Mouse (Mus musculus): ENCODE data around the gene Wfdc8. TPM values are rescaled to one million over a fixed set of nuclear protein-coding genes. Genes with fewer than 3 reads are reported as not detected.
"Not testable (repeated sequence)": the region's sequence is repeated elsewhere in the genome, so short reads cannot be mapped to it uniquely, and the experiment has no call there.

Wfdc8 gene
- polyA plus RNA-seq, 1 experiment, result not detected

DNA sequence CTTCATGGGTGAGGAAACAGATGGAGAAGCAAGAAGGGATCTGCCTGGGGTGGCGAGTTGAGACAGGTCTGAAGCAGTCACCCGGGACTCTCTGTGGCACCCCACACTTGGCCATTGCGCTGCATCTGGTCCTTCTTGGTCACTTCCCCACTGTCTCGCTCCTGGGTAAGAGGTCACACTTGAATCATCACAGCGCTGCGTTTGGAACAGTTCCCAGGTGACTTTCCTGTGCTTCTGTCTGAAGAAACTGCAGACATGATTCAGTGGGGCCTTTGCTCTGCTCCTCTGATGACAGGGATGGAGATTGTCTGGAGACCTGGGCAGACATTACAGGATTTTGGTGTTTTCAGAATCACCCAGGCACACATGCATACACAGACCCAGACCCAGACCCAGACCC, 4.6 kb downstream of the Wfdc8 start:
- no peaks in the 10 kb centered on the region for H3K4me1 ChIP-seq (ENCODE audit: control insufficient read depth, insufficient read depth, low read length)
- H3K27ac ChIP-seq (ENCODE audit: insufficient read depth, low read length), result no peak overlapping the region
- H3K4me3 ChIP-seq (ENCODE audit: insufficient read depth, low read length), result no peak overlapping the region
- no peak for TF ChIP-seq POLR2A (IDR thresholded peaks at IDR 0.05; ENCODE audit: extremely low read depth, insufficient read depth, low read length)
- TF ChIP-seq CTCF (IDR thresholded peaks at IDR 0.05; ENCODE audit: extremely low read depth, insufficient read depth, low read length), result no peak

GRCm38 (mm10) chr2:164604411-164604810, 9.0 kb downstream of the Wfdc8 start:
- Histone ChIP-seq H3K4me3 (ENCODE audit: insufficient read depth, low read length) (no peak overlapping the region), H3K4me1 (ENCODE audit: control insufficient read depth, insufficient read depth, low read length) (no peaks in the 10 kb centered on the region), H3K27ac (ENCODE audit: insufficient read depth, low read length) (no peak overlapping the region)
- TF ChIP-seq POLR2A (IDR thresholded peaks at IDR 0.05; ENCODE audit: extremely low read depth, insufficient read depth, low read length) (no peak), CTCF (IDR thresholded peaks at IDR 0.05; ENCODE audit: extremely low read depth, insufficient read depth, low read length) (no peak)

DNA sequence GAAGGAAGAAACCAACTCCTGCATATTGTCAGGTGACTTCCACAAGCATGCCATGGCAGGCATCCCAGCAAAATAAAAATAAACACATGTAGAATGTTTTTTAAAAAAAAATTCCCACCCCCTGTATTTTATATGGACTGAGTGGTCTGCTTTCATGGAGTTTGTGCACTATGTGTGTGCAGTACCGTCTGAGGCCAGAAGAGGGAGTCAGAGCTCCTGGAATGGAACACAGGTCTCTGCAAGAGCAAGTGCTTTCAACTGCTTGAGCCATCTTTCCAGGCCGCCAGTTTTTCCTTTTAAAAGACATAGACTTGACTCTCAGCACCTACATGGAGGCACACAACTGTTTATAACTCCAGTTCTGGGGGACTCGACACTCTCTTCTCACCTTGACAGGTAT, 9.9 kb downstream of the Wfdc8 start:
- TF ChIP-seq CTCF (IDR thresholded peaks at IDR 0.05; ENCODE audit: extremely low read depth, insufficient read depth, low read length) (no peak), POLR2A (IDR thresholded peaks at IDR 0.05; ENCODE audit: extremely low read depth, insufficient read depth, low read length) (no peak)
- no peak overlapping the region for H3K4me3 ChIP-seq (ENCODE audit: insufficient read depth, low read length)
- no peaks in the 10 kb centered on the region for H3K4me1 ChIP-seq (ENCODE audit: control insufficient read depth, insufficient read depth, low read length)
- no peak overlapping the region for H3K27ac ChIP-seq (ENCODE audit: insufficient read depth, low read length)

DNA sequence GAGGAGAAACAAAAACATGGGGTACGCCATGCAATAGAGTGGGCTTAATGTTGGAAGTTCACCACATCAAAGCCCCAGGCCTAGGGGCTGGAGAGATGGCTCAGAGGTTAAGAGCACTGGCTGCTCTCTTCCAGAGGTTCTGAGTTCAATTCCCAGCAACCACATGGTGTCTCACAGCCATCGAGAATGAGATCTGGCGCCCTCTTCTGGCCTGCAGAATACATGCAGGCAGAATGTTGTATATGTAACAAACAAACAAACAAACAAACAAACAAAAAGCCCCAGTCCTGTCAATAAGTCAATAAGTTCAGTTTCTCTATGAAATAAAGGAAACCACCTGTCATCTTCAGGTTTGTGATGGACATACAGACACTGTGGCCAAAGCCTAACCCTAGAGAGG, 13.2 kb downstream of the Wfdc8 start:
- no peak overlapping the region for H3K27ac ChIP-seq (ENCODE audit: insufficient read depth, low read length)
- no peak overlapping the region for H3K4me3 ChIP-seq (ENCODE audit: insufficient read depth, low read length)
- no peaks in the 10 kb centered on the region for H3K4me1 ChIP-seq (ENCODE audit: control insufficient read depth, insufficient read depth, low read length)
- no peak for TF ChIP-seq POLR2A (IDR thresholded peaks at IDR 0.05; ENCODE audit: extremely low read depth, insufficient read depth, low read length)
- no peak for TF ChIP-seq CTCF (IDR thresholded peaks at IDR 0.05; ENCODE audit: extremely low read depth, insufficient read depth, low read length)

DNA sequence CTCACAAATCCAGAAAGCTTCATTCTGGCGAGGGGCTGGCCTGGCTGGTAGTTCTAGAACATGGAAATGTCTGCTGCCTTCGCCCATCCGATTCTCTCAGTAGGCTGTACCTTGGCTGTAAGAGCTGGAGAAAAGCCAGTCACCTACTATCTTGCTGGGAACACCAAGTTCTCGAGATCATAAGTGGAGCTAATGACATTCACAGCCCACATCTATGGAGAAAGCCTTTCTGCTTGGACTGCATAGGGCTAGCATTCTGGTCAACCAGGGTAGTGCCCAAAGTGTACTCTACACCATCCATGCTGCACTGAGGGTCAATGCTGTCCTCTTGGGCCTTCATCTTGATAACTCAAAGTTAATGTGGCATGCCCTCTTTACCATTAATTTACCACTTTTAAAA, 19.9 kb downstream of the Wfdc8 start, which contains the start of gene Eppin:
Eppin (minus strand) TSS at position 101 of the 400 bp plus-strand sequence.
- no peak within 1 kb of the TSS for H3K27ac ChIP-seq (ENCODE audit: insufficient read depth, low read length)
- no peak within 1 kb of the TSS for H3K4me3 ChIP-seq (ENCODE audit: insufficient read depth, low read length)
- TF ChIP-seq POLR2A (IDR thresholded peaks at IDR 0.05; ENCODE audit: extremely low read depth, insufficient read depth, low read length) (no peak), CTCF (IDR thresholded peaks at IDR 0.05; ENCODE audit: extremely low read depth, insufficient read depth, low read length) (no peak)
- no peaks in the 10 kb centered on the region for H3K4me1 ChIP-seq (ENCODE audit: control insufficient read depth, insufficient read depth, low read length)

GRCm38 (mm10) chr2:164592014-164592413, 21.4 kb downstream of the Wfdc8 start:
- Histone ChIP-seq H3K27ac (ENCODE audit: insufficient read depth, low read length) (no peak overlapping the region), H3K4me3 (ENCODE audit: insufficient read depth, low read length) (no peak overlapping the region), H3K4me1 (ENCODE audit: control insufficient read depth, insufficient read depth, low read length) (no peaks in the 10 kb centered on the region)
- TF ChIP-seq POLR2A (IDR thresholded peaks at IDR 0.05; ENCODE audit: extremely low read depth, insufficient read depth, low read length), result no peak
- peak; percentile 95 for TF ChIP-seq CTCF (IDR thresholded peaks at IDR 0.05; ENCODE audit: extremely low read depth, insufficient read depth, low read length)

- H3K4me1 ChIP-seq (ENCODE audit: control insufficient read depth, insufficient read depth, low read length); H3K4me3 ChIP-seq (ENCODE audit: insufficient read depth, low read length); H3K27ac ChIP-seq (ENCODE audit: insufficient read depth, low read length): not testable (repeated sequence)
These were observed 28.3 kb downstream of the Wfdc8 start, which contains the start of gene Wfdc6a for GRCm38 (mm10) chr2:164585025-164585725. Wfdc6a (minus strand) TSS chr2:164585447.

DNA sequence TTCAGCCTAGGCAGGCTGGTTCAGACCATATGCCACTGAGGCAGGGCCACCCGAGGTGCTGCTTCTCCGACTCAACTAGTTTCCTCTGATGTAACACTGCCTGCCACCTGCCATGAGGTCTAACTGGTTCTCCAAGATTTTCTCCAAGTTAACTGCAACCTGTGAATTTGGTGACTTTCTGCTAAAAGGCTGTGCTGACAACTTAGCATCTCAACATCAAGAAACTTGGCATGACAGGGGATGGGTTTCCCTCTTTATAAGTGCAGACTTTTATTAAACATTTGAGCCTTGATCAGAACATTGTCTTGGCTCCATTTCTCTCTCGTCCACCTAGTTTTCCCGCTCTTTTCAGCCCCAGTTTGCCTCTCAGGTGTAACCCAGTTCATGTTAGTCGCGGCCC, 40.1 kb downstream of the Wfdc8 start, which contains the start of gene Spint3:
Spint3 (minus strand) TSS at position 101 of the 400 bp plus-strand sequence.
- H3K4me1 ChIP-seq (ENCODE audit: control insufficient read depth, insufficient read depth, low read length); H3K4me3 ChIP-seq (ENCODE audit: insufficient read depth, low read length); H3K27ac ChIP-seq (ENCODE audit: insufficient read depth, low read length): not testable (repeated sequence)

DNA sequence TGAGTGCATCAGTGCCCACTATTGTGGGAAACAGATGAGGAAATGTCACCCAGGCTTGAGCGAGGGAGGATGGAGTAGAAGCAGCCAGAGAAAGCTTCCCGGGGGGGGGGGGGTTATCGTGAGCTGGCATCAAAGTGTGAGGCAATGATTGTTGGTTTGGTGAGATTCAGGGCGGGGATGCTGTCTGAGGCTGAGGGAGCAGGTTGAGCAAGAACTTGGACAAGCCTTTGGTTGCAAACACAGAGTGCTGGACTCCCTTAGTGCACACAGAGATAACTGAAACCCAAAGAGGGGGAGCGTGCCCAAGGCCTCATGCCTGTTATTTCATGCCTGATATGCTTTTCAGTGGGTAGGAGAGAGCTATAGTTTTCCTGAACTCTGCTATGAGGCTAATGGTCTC, 46.0 kb downstream of the Wfdc8 start:
- no peaks in the 10 kb centered on the region for H3K4me1 ChIP-seq (ENCODE audit: control insufficient read depth, insufficient read depth, low read length)
- H3K4me3 ChIP-seq (ENCODE audit: insufficient read depth, low read length), result no peak overlapping the region
- TF ChIP-seq CTCF (IDR thresholded peaks at IDR 0.05; ENCODE audit: extremely low read depth, insufficient read depth, low read length), result no peak
- TF ChIP-seq POLR2A (IDR thresholded peaks at IDR 0.05; ENCODE audit: extremely low read depth, insufficient read depth, low read length), result no peak
- no peak overlapping the region for H3K27ac ChIP-seq (ENCODE audit: insufficient read depth, low read length)

DNA sequence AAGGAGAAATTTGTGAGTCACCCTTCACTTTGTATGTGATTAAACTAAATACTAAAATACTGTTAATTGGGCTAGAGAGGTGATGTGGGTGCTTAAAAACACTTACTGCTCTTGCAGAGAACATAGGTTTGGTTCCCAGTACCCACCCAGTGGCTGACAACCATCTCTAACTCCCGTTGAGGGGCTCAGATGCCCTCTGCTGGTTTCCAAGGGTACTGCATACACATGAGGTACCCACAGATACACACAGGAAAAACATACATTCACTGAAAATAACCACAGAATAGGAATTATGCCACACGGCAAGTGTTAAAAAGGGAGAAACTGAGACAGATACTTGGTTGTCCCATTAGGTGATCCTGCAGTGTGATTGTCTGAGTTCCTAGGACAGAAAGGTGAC, 46.4 kb downstream of the Wfdc8 start:
- TF ChIP-seq CTCF (IDR thresholded peaks at IDR 0.05; ENCODE audit: extremely low read depth, insufficient read depth, low read length) (no peak), POLR2A (IDR thresholded peaks at IDR 0.05; ENCODE audit: extremely low read depth, insufficient read depth, low read length) (no peak)
- no peaks in the 10 kb centered on the region for H3K4me1 ChIP-seq (ENCODE audit: control insufficient read depth, insufficient read depth, low read length)
- no peak overlapping the region for H3K4me3 ChIP-seq (ENCODE audit: insufficient read depth, low read length)
- no peak overlapping the region for H3K27ac ChIP-seq (ENCODE audit: insufficient read depth, low read length)

All from cortical plate, adult 2 months (tissue).